In genomic region chr3:57301921-57302539, GRCm38 (mm10) we compare ENCODE assay signal across 8 mouse cellular contexts. TPM values are rescaled to one million over a fixed set of nuclear protein-coding genes. Genes with fewer than 3 reads are reported as not detected.
DNase-seq lines count a peak whose midpoint lies in the region; ATAC-seq lines count a peak whose summit lies in the region.

Gene Tm4sf1 (minus strand): TSS chr3:57301988.

- no peaks in the 10 kb centered on the region for H3K36me3 ChIP-seq in liver, embryonic 12.5 days
- H3K36me3 ChIP-seq in liver, embryonic 11.5 days (ENCODE audit: control insufficient read depth, insufficient read depth, low read length), result no peaks in the 10 kb centered on the region
- no peaks in the 10 kb centered on the region for H3K36me3 ChIP-seq in embryonic facial prominence, embryonic 15.5 days
- no peaks in the 10 kb centered on the region for H3K36me3 ChIP-seq in liver, embryonic 13.5 days

- no peak for ATAC-seq in liver, embryonic 12.5 days
- no peak for ATAC-seq in liver, embryonic 11.5 days (replicated peaks; ENCODE audit: low FRiP score)
- ATAC-seq in embryonic facial prominence, embryonic 15.5 days (ENCODE audit: insufficient number of reproducible peaks, low FRiP score, low TSS enrichment, low read depth), result no peak
- no peak for ATAC-seq in liver, embryonic 13.5 days (ENCODE audit: low read depth)
- no peak for ATAC-seq in frontal cortex, adult (ENCODE audit: low TSS enrichment)
- no peak for ATAC-seq in cerebellum, adult (ENCODE audit: insufficient number of reproducible peaks, low FRiP score, low TSS enrichment)

- H3K4me3 ChIP-seq in liver, embryonic 12.5 days, result no peak within 1 kb of the TSS
- H3K4me3 ChIP-seq in liver, embryonic 11.5 days (ENCODE audit: low read depth, low read length), result no peak within 1 kb of the TSS
- H3K4me3 ChIP-seq in embryonic facial prominence, embryonic 15.5 days (replicated peaks), result no peak within 1 kb of the TSS
- H3K4me3 ChIP-seq in liver, embryonic 13.5 days (replicated peaks), result no peak within 1 kb of the TSS

- H3K27ac ChIP-seq in liver, embryonic 12.5 days, result no peak within 1 kb of the TSS
- no peak within 1 kb of the TSS for H3K27ac ChIP-seq in liver, embryonic 11.5 days (ENCODE audit: low read depth, low read length)
- H3K27ac ChIP-seq in embryonic facial prominence, embryonic 15.5 days (replicated peaks), result no peak within 1 kb of the TSS
- no peak within 1 kb of the TSS for H3K27ac ChIP-seq in liver, embryonic 13.5 days

- H3K9me3 ChIP-seq in liver, embryonic 12.5 days (replicated peaks), result no peaks in the 10 kb centered on the region
- no peaks in the 10 kb centered on the region for H3K9me3 ChIP-seq in liver, embryonic 11.5 days (ENCODE audit: control insufficient read depth, low read length)
- no peaks in the 10 kb centered on the region for H3K9me3 ChIP-seq in embryonic facial prominence, embryonic 15.5 days (replicated peaks)
- H3K9me3 ChIP-seq in liver, embryonic 13.5 days (replicated peaks), result no peaks in the 10 kb centered on the region

- intact Hi-C loops in heart, postnatal 14 days (cut with DNase I), result no loop called here

- no peak for DNase-seq in liver, embryonic 11.5 days (ENCODE audit: low spot score)
- no peak for DNase-seq in heart, postnatal 14 days
- no peak for DNase-seq in liver, embryonic 13.5 days
- DNase-seq in cerebellum, postnatal 14 days, result no peak

- H3K4me2 ChIP-seq in liver, embryonic 12.5 days, result no peak within 1 kb of the TSS
- H3K4me2 ChIP-seq in liver, embryonic 11.5 days, result no peak within 1 kb of the TSS
- H3K4me2 ChIP-seq in embryonic facial prominence, embryonic 15.5 days (replicated peaks), result no peak within 1 kb of the TSS
- no peak within 1 kb of the TSS for H3K4me2 ChIP-seq in liver, embryonic 13.5 days

- H3K27me3 ChIP-seq in liver, embryonic 12.5 days (replicated peaks), result no peaks in the 10 kb centered on the region
- H3K27me3 ChIP-seq in liver, embryonic 11.5 days (replicated peaks; ENCODE audit: control insufficient read depth, insufficient read depth, low read length), result no peaks in the 10 kb centered on the region
- no peaks in the 10 kb centered on the region for H3K27me3 ChIP-seq in embryonic facial prominence, embryonic 15.5 days
- no peaks in the 10 kb centered on the region for H3K27me3 ChIP-seq in liver, embryonic 13.5 days

- 62% methylated on average over 2 of the region's 2 CpGs for WGBS in liver, embryonic 12.5 days (ENCODE audit: insufficient replicate concordance)
- WGBS in liver, embryonic 11.5 days, result 72% methylated on average over 2 of the region's 2 CpGs
- 56% methylated on average over 2 of the region's 2 CpGs for WGBS in embryonic facial prominence, embryonic 15.5 days
- 59% methylated on average over 2 of the region's 2 CpGs for WGBS in liver, embryonic 13.5 days (ENCODE audit: insufficient replicate concordance)

- no peaks in the 10 kb centered on the region for H3K4me1 ChIP-seq in liver, embryonic 12.5 days
- H3K4me1 ChIP-seq in liver, embryonic 11.5 days (replicated peaks; ENCODE audit: control insufficient read depth, insufficient read depth, low read length), result no peaks in the 10 kb centered on the region
- peaks cover 5% of the 10 kb centered on the region for H3K4me1 ChIP-seq in embryonic facial prominence, embryonic 15.5 days
- no peaks in the 10 kb centered on the region for H3K4me1 ChIP-seq in liver, embryonic 13.5 days (replicated peaks)

- no peak within 1 kb of the TSS for H3K9ac ChIP-seq in liver, embryonic 12.5 days
- no peak within 1 kb of the TSS for H3K9ac ChIP-seq in liver, embryonic 11.5 days (ENCODE audit: low read depth, low read length)
- no peak within 1 kb of the TSS for H3K9ac ChIP-seq in embryonic facial prominence, embryonic 15.5 days
- no peak within 1 kb of the TSS for H3K9ac ChIP-seq in liver, embryonic 13.5 days

RNA-seq across cellular contexts. Expression of gene Tm4sf1, which starts in this region (rescaled TPM):
- 10.9 and 12.5 TPM in 2 replicates for polyA plus RNA-seq in liver, embryonic 12.5 days (2016; fragmentation: Nextera tagmentation; extraction: Ambion mirVana)
- 7.3 and 8.4 TPM in 2 replicates for polyA plus RNA-seq in liver, embryonic 11.5 days (2014; fragmentation: Nextera tagmentation; extraction: Ambion mirVana)
- 79.8 and 83.1 TPM in 2 replicates for polyA plus RNA-seq in embryonic facial prominence, embryonic 15.5 days (2015; fragmentation: Nextera tagmentation; extraction: Ambion mirVana)
- total RNA-seq in heart, postnatal 14 days (2021), result 100 to 1,000 TPM in 1 of 2 experiments, 10 to 100 TPM in 1; 93.6 to 121 TPM
- polyA plus RNA-seq in liver, embryonic 13.5 days (2015; fragmentation: Nextera tagmentation; extraction: Ambion mirVana), result 11.8 and 12.3 TPM in 2 replicates
